Mouse (Mus musculus): ENCODE data around the gene Smug1. TPM values are rescaled to one million over a fixed set of nuclear protein-coding genes. Genes with fewer than 3 reads are reported as not detected.

Gene Smug1
- polyA plus RNA-seq, 1 experiment from 2014 or later, result 12.8 TPM

GRCm38 (mm10) chr15:103193606-103194005 lies 26.7 kb upstream of the Smug1 start:
- Histone ChIP-seq H3K4me1 (replicated peaks; ENCODE audit: control insufficient read depth, insufficient read depth, low read length) (no peaks in the 10 kb centered on the region), H3K27me3 (replicated peaks; ENCODE audit: control insufficient read depth, insufficient read depth, low read length) (no peaks in the 10 kb centered on the region), H3K4me3 (ENCODE audit: low read depth, low read length) (no peak overlapping the region), H3K27ac (ENCODE audit: low read depth, low read length) (no peak overlapping the region), H3K4me2 (no peak overlapping the region), H3K36me3 (ENCODE audit: control insufficient read depth, insufficient read depth, low read length) (peaks cover 19% of the 10 kb centered on the region), H3K9me3 (ENCODE audit: control insufficient read depth, low read length) (no peaks in the 10 kb centered on the region), H3K9ac (ENCODE audit: low read depth, low read length) (no peak overlapping the region)
- DNase-seq (ENCODE audit: low spot score) (no peak), ATAC-seq (replicated peaks; ENCODE audit: low FRiP score) (no peak)
- 71% methylated on average over 2 of the region's 2 CpGs for WGBS

- no peaks in the 10 kb centered on the region for H3K27me3 ChIP-seq (replicated peaks; ENCODE audit: control insufficient read depth, insufficient read depth, low read length)
- no peak overlapping the region for H3K4me3 ChIP-seq (ENCODE audit: low read depth, low read length)
- H3K9me3 ChIP-seq (ENCODE audit: control insufficient read depth, low read length), result no peaks in the 10 kb centered on the region
- no peak overlapping the region for H3K4me2 ChIP-seq
- ATAC-seq (replicated peaks; ENCODE audit: low FRiP score) (no peak; the same call in 1 of the 2 replicates), DNase-seq (ENCODE audit: low spot score) (no peak)
- H3K9ac ChIP-seq (ENCODE audit: low read depth, low read length), result no peak overlapping the region
- 59% methylated on average over 10 of the region's 10 CpGs for WGBS
- H3K27ac ChIP-seq (ENCODE audit: low read depth, low read length), result no peak overlapping the region
- H3K36me3 ChIP-seq (ENCODE audit: control insufficient read depth, insufficient read depth, low read length), result peaks cover 6% of the 10 kb centered on the region
- H3K4me1 ChIP-seq (replicated peaks; ENCODE audit: control insufficient read depth, insufficient read depth, low read length), result no peaks in the 10 kb centered on the region
These were observed 23.9 kb upstream of the Smug1 start for GRCm38 (mm10) chr15:103190531-103191462.

DNA sequence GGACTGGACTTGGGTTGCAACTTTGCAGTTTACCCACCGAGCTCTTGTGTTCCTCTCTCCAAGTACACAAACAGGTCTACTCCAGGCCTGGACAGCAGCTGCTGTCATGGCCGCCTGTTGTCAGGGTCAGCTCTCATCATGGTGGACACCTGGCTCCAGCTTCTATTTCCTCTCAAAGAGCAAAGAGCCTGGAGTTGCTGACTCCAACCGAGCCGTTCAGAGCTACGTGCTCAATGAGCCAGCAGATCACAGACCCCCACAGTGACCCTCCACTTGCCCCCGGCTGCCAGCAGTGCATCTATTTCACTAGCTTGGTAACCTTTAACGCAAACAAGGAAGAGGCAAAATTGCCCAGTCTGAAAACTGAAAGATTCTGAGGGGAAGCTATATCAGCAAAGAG lies 23.2 kb upstream of the Smug1 start:
- no peak for DNase-seq (ENCODE audit: low spot score)
- H3K9me3 ChIP-seq (ENCODE audit: control insufficient read depth, low read length), result no peaks in the 10 kb centered on the region
- ATAC-seq (replicated peaks; ENCODE audit: low FRiP score), result no peak
- no peaks in the 10 kb centered on the region for H3K4me1 ChIP-seq (replicated peaks; ENCODE audit: control insufficient read depth, insufficient read depth, low read length)
- 85% methylated on average over 7 of the region's 7 CpGs for WGBS
- H3K4me3 ChIP-seq (ENCODE audit: low read depth, low read length), result no peak overlapping the region
- no peak overlapping the region for H3K4me2 ChIP-seq
- H3K36me3 ChIP-seq (ENCODE audit: control insufficient read depth, insufficient read depth, low read length), result peaks cover 6% of the 10 kb centered on the region
- H3K9ac ChIP-seq (ENCODE audit: low read depth, low read length), result no peak overlapping the region
- H3K27ac ChIP-seq (ENCODE audit: low read depth, low read length), result no peak overlapping the region
- no peaks in the 10 kb centered on the region for H3K27me3 ChIP-seq (replicated peaks; ENCODE audit: control insufficient read depth, insufficient read depth, low read length)

GRCm38 (mm10) chr15:103187803-103188202 lies 20.9 kb upstream of the Smug1 start:
- Histone ChIP-seq H3K4me3 (ENCODE audit: low read depth, low read length) (no peak overlapping the region), H3K36me3 (ENCODE audit: control insufficient read depth, insufficient read depth, low read length) (peaks cover 6% of the 10 kb centered on the region; the same call in 1 of the 2 replicates)

GRCm38 (mm10) chr15:103185462-103186198 lies 18.7 kb upstream of the Smug1 start:
- Histone ChIP-seq H3K9me3 (ENCODE audit: control insufficient read depth, low read length) (no peaks in the 10 kb centered on the region), H3K4me3 (ENCODE audit: low read depth, low read length) (no peak overlapping the region), H3K27ac (ENCODE audit: low read depth, low read length) (no peak overlapping the region), H3K36me3 (ENCODE audit: control insufficient read depth, insufficient read depth, low read length) (no peaks in the 10 kb centered on the region; the same call in 1 of the 2 replicates), H3K9ac (ENCODE audit: low read depth, low read length) (no peak overlapping the region), H3K4me1 (replicated peaks; ENCODE audit: control insufficient read depth, insufficient read depth, low read length) (peaks cover 17% of the 10 kb centered on the region), H3K27me3 (replicated peaks; ENCODE audit: control insufficient read depth, insufficient read depth, low read length) (peaks cover 15% of the 10 kb centered on the region), H3K4me2 (no peak overlapping the region)
- 51% methylated on average over 19 of the region's 19 CpGs for WGBS
- no peak for DNase-seq (ENCODE audit: low spot score)
- no peak for ATAC-seq (replicated peaks; ENCODE audit: low FRiP score)

More at GRCm38 (mm10) chr15:103187803-103188202, 20.9 kb upstream of the Smug1 start:
- H3K4me1 ChIP-seq (replicated peaks; ENCODE audit: control insufficient read depth, insufficient read depth, low read length), result peaks cover 11% of the 10 kb centered on the region
- peaks cover 6% of the 10 kb centered on the region; the same call in 1 of the 2 replicates for H3K27me3 ChIP-seq (replicated peaks; ENCODE audit: control insufficient read depth, insufficient read depth, low read length)
- H3K9me3 ChIP-seq (ENCODE audit: control insufficient read depth, low read length), result no peaks in the 10 kb centered on the region
- no peak for DNase-seq (ENCODE audit: low spot score)
- no peak overlapping the region for H3K4me2 ChIP-seq
- no peak for ATAC-seq (replicated peaks; ENCODE audit: low FRiP score)
- 78% methylated on average over 6 of the region's 6 CpGs for WGBS
- no peak overlapping the region for H3K9ac ChIP-seq (ENCODE audit: low read depth, low read length)
- no peak overlapping the region for H3K27ac ChIP-seq (ENCODE audit: low read depth, low read length)

- Histone ChIP-seq H3K4me3 (ENCODE audit: low read depth, low read length) (peak overlapping the region; percentile 46), H3K4me1 (replicated peaks; ENCODE audit: control insufficient read depth, insufficient read depth, low read length) (peaks cover 17% of the 10 kb centered on the region), H3K27ac (ENCODE audit: low read depth, low read length) (no peak overlapping the region), H3K27me3 (replicated peaks; ENCODE audit: control insufficient read depth, insufficient read depth, low read length) (peaks cover 30% of the 10 kb centered on the region), H3K36me3 (ENCODE audit: control insufficient read depth, insufficient read depth, low read length) (no peaks in the 10 kb centered on the region), H3K9me3 (ENCODE audit: control insufficient read depth, low read length) (no peaks in the 10 kb centered on the region), H3K9ac (ENCODE audit: low read depth, low read length) (no peak overlapping the region), H3K4me2 (peak overlapping the region; percentile 57)
- ATAC-seq (replicated peaks; ENCODE audit: low FRiP score) (no peak), DNase-seq (ENCODE audit: low spot score) (no peak)
- 13% methylated on average over 25 of the region's 25 CpGs for WGBS
These were observed 17.0 kb upstream of the Smug1 start for GRCm38 (mm10) chr15:103183651-103184610.

DNA sequence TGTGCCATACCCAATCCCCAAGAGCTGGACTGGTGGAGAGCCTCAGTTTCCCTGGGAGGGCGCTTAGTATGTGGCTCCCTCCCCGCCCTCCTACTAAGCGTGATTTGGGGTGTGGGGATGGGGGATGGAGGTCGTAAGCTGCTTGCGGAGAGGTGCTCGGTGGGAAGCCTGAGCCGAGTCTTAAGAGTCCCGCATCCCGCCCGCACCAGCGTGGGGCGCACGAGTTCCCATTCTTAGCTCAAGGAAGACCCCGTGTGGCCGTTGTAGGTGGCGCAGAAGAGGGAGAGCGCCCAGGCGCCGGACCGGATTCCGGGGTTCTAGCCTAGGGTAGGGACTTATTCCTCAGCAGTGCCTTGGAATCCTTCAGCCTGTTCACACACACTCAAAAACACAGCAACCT lies 16.2 kb upstream of the Smug1 start:
- H3K27me3 ChIP-seq (replicated peaks; ENCODE audit: control insufficient read depth, insufficient read depth, low read length), result peaks cover 37% of the 10 kb centered on the region
- H3K36me3 ChIP-seq (ENCODE audit: control insufficient read depth, insufficient read depth, low read length), result no peaks in the 10 kb centered on the region
- H3K4me2 ChIP-seq, result peak overlapping the region; percentile 57
- ATAC-seq (replicated peaks; ENCODE audit: low FRiP score) (peak; percentile 53), DNase-seq (ENCODE audit: low spot score) (peak; percentile 79)
- no peaks in the 10 kb centered on the region for H3K9me3 ChIP-seq (ENCODE audit: control insufficient read depth, low read length)
- 1% methylated on average over 21 of the region's 21 CpGs for WGBS
- H3K27ac ChIP-seq (ENCODE audit: low read depth, low read length), result no peak overlapping the region
- peak overlapping the region; percentile 46 for H3K4me3 ChIP-seq (ENCODE audit: low read depth, low read length)
- 0 out of 2 replicates have a peak overlapping the region, but pooled peaks have one; percentile 42 for H3K9ac ChIP-seq (ENCODE audit: low read depth, low read length)
- H3K4me1 ChIP-seq (replicated peaks; ENCODE audit: control insufficient read depth, insufficient read depth, low read length), result peaks cover 17% of the 10 kb centered on the region
